Mouse (Mus musculus): ENCODE data around the gene Itpr1.

Gene Itpr1

GRCm38 (mm10) chr6:108231892-108232710 lies 19.2 kb downstream of the Itpr1 start:
- ChIA-PET CTCF (interaction anchor here (0.5 to 1.7 kb wide), 15 partner anchors 9 to 579 kb away, joined by 3 to 14 read pairs (median 4); partner anchors contain the start of gene Setmar (in 1 of the 4)), POLR2A (interaction anchor here in 3 of 4 experiments (0.6 to 12.0 kb wide), 20 partner anchors 9 to 225 kb away, joined by 3 to 129 read pairs (median 5); partner anchors contain the start of genes Itpr1 (in 3 of the 3) and Sumf1 (in 1 of the 3))

- POLR2A ChIA-PET: interaction anchor here in 2 of 4 experiments (0.8 to 12.0 kb wide), 7 partner anchors 8 to 48 kb away, joined by 3 to 129 read pairs (median 8); partner anchors contain the start of genes Itpr1 (in 2 of the 2) and Sumf1 (in 1 of the 2)
- CTCF ChIA-PET: interaction anchor here in 2 of 4 experiments (0.6 to 1.5 kb wide), 2 partner anchors 168 to 224 kb away, joined by 3 to 8 read pairs; partner anchors contain the start of gene Setmar (in 1 of the 2)
These were observed 20.2 kb downstream of the Itpr1 start for GRCm38 (mm10) chr6:108233070-108233469.

GRCm38 (mm10) chr6:108234536-108234935 lies 21.6 kb downstream of the Itpr1 start:
- CTCF ChIA-PET: no interaction called here
- POLR2A ChIA-PET: interaction anchor here in 3 of 4 experiments (0.6 to 12.0 kb wide), 6 partner anchors 19 to 100 kb away, joined by 4 to 129 read pairs (median 4); partner anchors contain the start of gene Itpr1 (in 2 of the 3)

- POLR2A ChIA-PET: interaction anchor here (0.6 to 12.0 kb wide), 15 partner anchors 8 to 98 kb away, joined by 3 to 129 read pairs (median 4); partner anchors contain the start of gene Itpr1 (in 3 of the 4)
These were observed 22.8 kb downstream of the Itpr1 start for GRCm38 (mm10) chr6:108235680-108236123.

GRCm38 (mm10) chr6:108236411-108236921 lies 23.6 kb downstream of the Itpr1 start:
- POLR2A ChIA-PET: interaction anchor here (0.6 to 12.0 kb wide), 15 partner anchors 9 to 424 kb away, joined by 3 to 129 read pairs (median 4); partner anchors contain the start of genes Itpr1 (in 2 of the 4) and Bhlhe40 (in 1 of the 4)
- CTCF ChIA-PET: no interaction called here

More at GRCm38 (mm10) chr6:108235680-108236123, 22.8 kb downstream of the Itpr1 start:
- CTCF ChIA-PET: interaction anchor here in 1 of 4 experiments (0.6 kb wide), 1 partner anchor 450 kb away, joined by 3 read pairs; no protein-coding TSS in a partner anchor

- ChIA-PET CTCF (no interaction called here), POLR2A (interaction anchor here in 3 of 4 experiments (1.0 to 12.0 kb wide), 8 partner anchors 9 to 424 kb away, joined by 3 to 129 read pairs (median 6); partner anchors contain the start of genes Bhlhe40 (in 1 of the 3) and Itpr1 (in 1 of the 3))
These were observed 24.1 kb downstream of the Itpr1 start for GRCm38 (mm10) chr6:108236996-108237395.

- POLR2A ChIA-PET: interaction anchor here in 1 of 4 experiments (0.6 kb wide), 1 partner anchor 109 kb away, joined by 4 read pairs; no protein-coding TSS in a partner anchor
- CTCF ChIA-PET: interaction anchor here in 1 of 4 experiments (0.6 kb wide), 1 partner anchor 25 kb away, joined by 3 read pairs; the partner anchor contains the start of gene Itpr1
These were observed 24.7 kb downstream of the Itpr1 start for GRCm38 (mm10) chr6:108237585-108237984.

- POLR2A ChIA-PET: interaction anchor here in 2 of 4 experiments (0.6 to 1.4 kb wide), 2 partner anchors 24 to 109 kb away, joined by 4 read pairs; no protein-coding TSS in a partner anchor
- CTCF ChIA-PET: interaction anchor here in 1 of 4 experiments (0.6 kb wide), 1 partner anchor 25 kb away, joined by 3 read pairs; the partner anchor contains the start of gene Itpr1
These were observed 25.1 kb downstream of the Itpr1 start for GRCm38 (mm10) chr6:108238011-108238410.

GRCm38 (mm10) chr6:108239056-108239455 lies 26.2 kb downstream of the Itpr1 start:
- ChIA-PET POLR2A (interaction anchor here in 2 of 4 experiments (0.6 to 1.5 kb wide), 4 partner anchors 10 to 257 kb away, joined by 3 to 6 read pairs (median 4); no protein-coding TSS in a partner anchor), CTCF (no interaction called here)

- POLR2A ChIA-PET: interaction anchor here in 2 of 4 experiments (0.8 to 2.2 kb wide), 7 partner anchors 8 to 27 kb away, joined by 3 to 14 read pairs (median 4); partner anchors contain the start of gene Itpr1 (in 1 of the 2)
- CTCF ChIA-PET: interaction anchor here in 2 of 4 experiments (0.5 to 1.9 kb wide), 2 partner anchors 8 to 13 kb away, joined by 4 to 5 read pairs; no protein-coding TSS in a partner anchor
These were observed 27.1 kb downstream of the Itpr1 start for GRCm38 (mm10) chr6:108240004-108240403.

GRCm38 (mm10) chr6:108240754-108241153 lies 27.9 kb downstream of the Itpr1 start:
- POLR2A ChIA-PET: interaction anchor here in 2 of 4 experiments (0.6 to 2.2 kb wide), 8 partner anchors 9 to 28 kb away, joined by 3 to 14 read pairs (median 4); partner anchors contain the start of gene Itpr1 (in 2 of the 2)
- CTCF ChIA-PET: interaction anchor here in 2 of 4 experiments (0.6 to 1.9 kb wide), 2 partner anchors 9 to 65 kb away, joined by 5 to 8 read pairs; no protein-coding TSS in a partner anchor

GRCm38 (mm10) chr6:108244571-108244970 lies 31.7 kb downstream of the Itpr1 start:
- POLR2A ChIA-PET: interaction anchor here in 2 of 4 experiments (0.5 to 2.1 kb wide), 7 partner anchors 10 to 36 kb away, joined by 3 to 7 read pairs (median 3); partner anchors contain the start of gene Itpr1 (in 2 of the 2)
- CTCF ChIA-PET: no interaction called here

- POLR2A ChIA-PET: interaction anchor here in 2 of 4 experiments (0.6 to 1.6 kb wide), 3 partner anchors 32 to 34 kb away, joined by 3 to 6 read pairs (median 4); partner anchors contain the start of gene Itpr1 (in 1 of the 2)
- CTCF ChIA-PET: interaction anchor here in 3 of 4 experiments (0.6 to 0.9 kb wide), 4 partner anchors 12 to 181 kb away, joined by 3 to 14 read pairs (median 7); no protein-coding TSS in a partner anchor
These were observed 33.6 kb downstream of the Itpr1 start for GRCm38 (mm10) chr6:108246369-108247085.

GRCm38 (mm10) chr6:108247211-108247610 lies 34.3 kb downstream of the Itpr1 start:
- ChIA-PET CTCF (interaction anchor here in 1 of 4 experiments (0.8 kb wide), 1 partner anchor 15 kb away, joined by 14 read pairs; no protein-coding TSS in a partner anchor), POLR2A (interaction anchor here in 2 of 4 experiments (0.6 to 1.6 kb wide), 2 partner anchors 33 to 34 kb away, joined by 3 to 6 read pairs; partner anchors contain the start of gene Itpr1 (in 1 of the 2))

- CTCF ChIA-PET: no interaction called here
- POLR2A ChIA-PET: interaction anchor here (0.6 to 5.1 kb wide), 11 partner anchors 11 to 162 kb away, joined by 3 to 29 read pairs (median 5); partner anchors contain the start of gene Itpr1 (in 3 of the 4)
These were observed 35.6 kb downstream of the Itpr1 start for GRCm38 (mm10) chr6:108248519-108248918.

- ChIA-PET POLR2A (interaction anchor here (0.6 to 5.1 kb wide), 22 partner anchors 8 to 1145 kb away, joined by 3 to 29 read pairs (median 4); partner anchors contain the start of gene Itpr1 (in 3 of the 4)), CTCF (interaction anchor here in 2 of 4 experiments (0.7 kb wide), 3 partner anchors 183 to 1718 kb away, joined by 3 to 4 read pairs (median 4); no protein-coding TSS in a partner anchor)
These were observed 36.4 kb downstream of the Itpr1 start for GRCm38 (mm10) chr6:108249031-108249917.
